Mouse (Mus musculus) testis, adult 2 months (tissue): ENCODE data around the gene Crabp2. TPM values are rescaled to one million over a fixed set of nuclear protein-coding genes. Genes with fewer than 3 reads are reported as not detected.

ENCODE experiments used
- H3K27ac ChIP-seq: fragments of 200-500 bp; 2 replicates; pipeline ENCODE4 v1.5.1; 2012; ENCODE audit warnings: low read depth, low read length; ENCODE audit not compliant: control insufficient read depth, insufficient read depth
- H3K27me3 ChIP-seq: fragments of 200-500 bp; 2 replicates; pipeline ENCODE4 v1.6.1; 2012; ENCODE audit warnings: mild to moderate bottlenecking, low read length, moderate library complexity; ENCODE audit not compliant: control insufficient read depth, insufficient read depth
- H3K36me3 ChIP-seq: fragments of 200-500 bp; 2 replicates; pipeline ENCODE4 v1.6.1; 2012; ENCODE audit warnings: mild to moderate bottlenecking, low read length; ENCODE audit not compliant: control insufficient read depth, insufficient read depth
- H3K4me1 ChIP-seq: fragments of 200-500 bp; 2 replicates; pipeline ENCODE4 v1.6.1; 2012; ENCODE audit warnings: low read length; ENCODE audit not compliant: control insufficient read depth, insufficient read depth
- H3K4me3 ChIP-seq: fragments of 200-500 bp; 2 replicates; pipeline ENCODE4 v1.5.1; 2012; ENCODE audit warnings: low read depth, mild to moderate bottlenecking, low read length, moderate library complexity, mixed read lengths; ENCODE audit not compliant: control insufficient read depth
- CTCF ChIP-seq: fragments of 200-500 bp; IDR thresholded peaks from 2 replicates; pipeline ENCODE4 v1.5.1; 2012; ENCODE audit warnings: low read depth, mild to moderate bottlenecking, inconsistent platforms, low read length, moderate library complexity; ENCODE audit not compliant: control insufficient read depth, insufficient read depth, insufficient replicate concordance
- POLR2A ChIP-seq: fragments of 200-500 bp; IDR thresholded peaks from 2 replicates; pipeline ENCODE4 v1.6.1; 2012; ENCODE audit warnings: low read depth, mild to moderate bottlenecking, inconsistent platforms, low read length, moderate library complexity; ENCODE audit not compliant: control insufficient read depth
- polyA plus RNA-seq: library from polyadenylated mRNA; depleted of rRNA; stranded (reverse); fragments of >200 nt; gene quantifications from 2 replicates; pipeline ENCODE4 v1.2.3, GENCODE M21; 2012

Gene Crabp2
- polyA plus RNA-seq, 1 experiment, result 0.26 TPM

GRCm38 (mm10) chr3:87986868-87987267 is 38.4 kb downstream of the Crabp2 start:
- Histone ChIP-seq H3K27me3 (no peaks in the 10 kb centered on the region), H3K4me3 (peak overlapping the region; percentile 76), H3K27ac (no peak overlapping the region), H3K36me3 (no peaks in the 10 kb centered on the region), H3K4me1 (peaks cover 22% of the 10 kb centered on the region)
- TF ChIP-seq POLR2A, result no peak
- TF ChIP-seq CTCF, result peak; percentile 95

- Histone ChIP-seq H3K4me3 (peak overlapping the region; percentile 76), H3K27me3 (no peaks in the 10 kb centered on the region), H3K27ac (no peak overlapping the region), H3K36me3 (no peaks in the 10 kb centered on the region), H3K4me1 (peaks cover 22% of the 10 kb centered on the region)
- TF ChIP-seq POLR2A, result peak; percentile 22; the same call in 1 of the 2 replicates
- no peak for TF ChIP-seq CTCF
Observed at GRCm38 (mm10) chr3:87987633-87988032, 39.2 kb downstream of the Crabp2 start.

- H3K27me3 ChIP-seq, result no peaks in the 10 kb centered on the region
- peak overlapping the region; percentile 76 for H3K4me3 ChIP-seq
- TF ChIP-seq CTCF (no peak), POLR2A (no peak)
- no peak overlapping the region for H3K27ac ChIP-seq
- H3K4me1 ChIP-seq, result peaks cover 22% of the 10 kb centered on the region
- H3K36me3 ChIP-seq, result no peaks in the 10 kb centered on the region
Observed at GRCm38 (mm10) chr3:87988068-87988467, 39.6 kb downstream of the Crabp2 start.

- TF ChIP-seq POLR2A (no peak), CTCF (no peak)
- Histone ChIP-seq H3K4me1 (peaks cover 22% of the 10 kb centered on the region), H3K27ac (no peak overlapping the region), H3K27me3 (no peaks in the 10 kb centered on the region), H3K36me3 (no peaks in the 10 kb centered on the region), H3K4me3 (no peak overlapping the region)
Observed at GRCm38 (mm10) chr3:87989935-87990334, 41.5 kb downstream of the Crabp2 start.

- Histone ChIP-seq H3K4me3 (no peak overlapping the region), H3K27me3 (no peaks in the 10 kb centered on the region), H3K36me3 (no peaks in the 10 kb centered on the region), H3K27ac (no peak overlapping the region), H3K4me1 (peaks cover 10% of the 10 kb centered on the region)
- TF ChIP-seq CTCF (no peak), POLR2A (no peak)
Observed at GRCm38 (mm10) chr3:87993436-87993835, 45.0 kb downstream of the Crabp2 start.

- H3K4me3 ChIP-seq, result no peak overlapping the region
- no peak overlapping the region for H3K27ac ChIP-seq
- no peaks in the 10 kb centered on the region for H3K36me3 ChIP-seq
- H3K4me1 ChIP-seq, result peaks cover 19% of the 10 kb centered on the region
- H3K27me3 ChIP-seq, result peaks cover 3% of the 10 kb centered on the region; the same call in 1 of the 2 replicates
- TF ChIP-seq CTCF (no peak), POLR2A (no peak)
Observed at GRCm38 (mm10) chr3:87995331-87995730, 46.9 kb downstream of the Crabp2 start.

- Histone ChIP-seq H3K4me3 (no peak overlapping the region), H3K27me3 (peaks cover 4% of the 10 kb centered on the region; the same call in 1 of the 2 replicates), H3K27ac (no peak overlapping the region), H3K4me1 (peaks cover 24% of the 10 kb centered on the region), H3K36me3 (no peaks in the 10 kb centered on the region)
- TF ChIP-seq CTCF, result no peak
- TF ChIP-seq POLR2A, result no peak
Observed at GRCm38 (mm10) chr3:87996401-87996800, 47.9 kb downstream of the Crabp2 start.

- peaks cover 24% of the 10 kb centered on the region for H3K4me1 ChIP-seq
- TF ChIP-seq POLR2A (no peak), CTCF (no peak)
- H3K36me3 ChIP-seq, result no peaks in the 10 kb centered on the region
- H3K27ac ChIP-seq, result no peak overlapping the region
- peak overlapping the region; percentile 14; the same call in 1 of the 2 replicates for H3K4me3 ChIP-seq
- peaks cover 4% of the 10 kb centered on the region; the same call in 1 of the 2 replicates for H3K27me3 ChIP-seq
Observed at GRCm38 (mm10) chr3:87996971-87997614, 48.6 kb downstream of the Crabp2 start.
